Mouse (Mus musculus) liver, adult 2 months (tissue): ENCODE measurements around the gene Prkca. TPM values are rescaled to one million over a fixed set of nuclear protein-coding genes. Genes with fewer than 3 reads are reported as not detected.

Experiments
- DNase-seq: peaks from one replicate; pipeline ENCODE4 v3.0.0-alpha.2; 2011; ENCODE audit warnings: low read depth, low spot score; ENCODE audit errors: extremely low read depth
- H3K27ac ChIP-seq: fragments of 200-500 bp; replicated peaks from 2 replicates; pipeline ENCODE4 v1.5.1; 2012; ENCODE audit warnings: low read depth, mild to moderate bottlenecking, control low read depth, inconsistent platforms, low read length; ENCODE audit not compliant: insufficient read depth
- H3K27me3 ChIP-seq: fragments of 200-500 bp; 2 replicates; pipeline ENCODE4 v1.6.1; 2012; ENCODE audit warnings: mild to moderate bottlenecking, moderate library complexity, low read length, inconsistent platforms; ENCODE audit not compliant: control insufficient read depth, insufficient read depth
- H3K36me3 ChIP-seq: fragments of 200-500 bp; 2 replicates; pipeline ENCODE4 v1.6.1; 2012; ENCODE audit warnings: low read length, inconsistent platforms; ENCODE audit not compliant: control insufficient read depth, insufficient read depth
- H3K4me1 ChIP-seq: fragments of 200-500 bp; 2 replicates; pipeline ENCODE4 v1.6.1; 2011; ENCODE audit warnings: low read length; ENCODE audit not compliant: control insufficient read depth, insufficient read depth
- H3K4me3 ChIP-seq: fragments of 200-500 bp; 2 replicates; pipeline ENCODE4 v1.5.1; 2011; ENCODE audit warnings: low read depth, mild to moderate bottlenecking, control low read depth, low read length, moderate library complexity; ENCODE audit not compliant: insufficient read depth
- H3K79me2 ChIP-seq: fragments of 200-500 bp; 2 replicates; pipeline ENCODE4 v1.6.1; 2012; ENCODE audit warnings: inconsistent platforms, mild to moderate bottlenecking, low read length, moderate library complexity; ENCODE audit not compliant: control insufficient read depth, insufficient read depth
- H3K9ac ChIP-seq: fragments of 200-500 bp; 2 replicates; pipeline ENCODE4 v1.6.1; 2012; ENCODE audit warnings: low read depth, mild to moderate bottlenecking, control low read depth, inconsistent platforms, low read length
- CTCF ChIP-seq: fragments of 200-500 bp; IDR thresholded peaks from 2 replicates; pipeline ENCODE4 v1.5.1; 2011; ENCODE audit warnings: low read depth, low read length, control low read depth
- POLR2A ChIP-seq: fragments of 200-500 bp; IDR thresholded peaks from 2 replicates; pipeline ENCODE4 v1.6.1; 2011; ENCODE audit warnings: low read length, control low read depth; ENCODE audit not compliant: insufficient read depth; ENCODE audit errors: extremely low read depth
- WGBS: fragments of 180-500 bp; shearing (Covaris S2); methylation state at CpG from one replicate; pipeline ENCODE4 v1.1.7; 2018; 5-methylcytosine and 5-hydroxymethylcytosine counted together
- polyA plus RNA-seq: library from polyadenylated mRNA; depleted of rRNA; stranded (reverse); fragments of >200 nt; gene quantifications from 2 replicates; pipeline ENCODE4 v1.2.3, GENCODE M21; 2012
- total RNA-seq: library from RNA; depleted of rRNA; stranded (reverse); fragments of >200 nt; gene quantifications from 2 replicates; pipeline ENCODE4 v1.2.3, GENCODE M21; 2014

Gene Prkca
- total and polyA plus RNA-seq, 2 experiments = 2.8 to 4.3 TPM

DNA sequence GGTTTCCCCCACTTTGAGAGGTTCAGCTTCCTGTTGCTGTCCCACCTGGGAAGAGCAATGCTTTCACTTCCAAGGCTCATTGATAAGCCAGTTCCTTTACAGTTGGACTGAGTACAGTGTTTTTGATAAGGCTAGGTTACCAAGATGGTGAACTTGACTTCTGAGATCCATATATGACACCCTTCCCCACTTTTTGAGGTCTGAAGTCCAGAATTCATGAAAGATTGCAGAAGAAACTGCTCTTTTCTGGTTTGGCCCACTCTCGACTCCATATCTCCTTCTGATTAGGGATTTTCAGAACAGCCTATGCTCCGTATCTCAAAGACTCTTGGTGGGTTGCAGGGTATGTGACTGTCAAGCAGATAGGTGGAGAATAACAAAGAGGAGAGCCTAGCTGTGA is 406.8 kb downstream of the Prkca start:
- WGBS = 92% methylated on average over 2 of the region's 2 CpGs

DNA sequence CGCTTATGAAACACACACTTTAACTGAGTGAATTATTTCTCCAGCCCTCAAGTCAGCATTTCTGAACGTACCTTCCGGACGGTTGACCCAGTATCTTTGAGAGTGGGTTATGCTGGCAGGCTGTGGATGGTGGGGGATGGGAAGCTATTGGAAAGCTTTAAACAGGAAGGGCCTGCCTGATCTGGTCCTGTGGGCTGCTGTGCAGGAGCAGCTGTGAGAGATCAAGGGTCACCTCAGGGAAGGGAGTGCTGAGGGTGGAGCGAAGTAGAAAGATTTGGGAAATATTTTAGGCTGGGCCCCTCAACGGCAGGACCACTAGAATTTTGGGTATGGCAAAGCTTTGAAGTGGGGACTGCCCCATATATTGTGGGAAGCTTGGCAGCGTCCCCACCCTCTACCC is 412.0 kb downstream of the Prkca start:
- no peak overlapping the region for H3K9ac ChIP-seq
- no peaks in the 10 kb centered on the region for H3K27me3 ChIP-seq
- H3K27ac ChIP-seq = no peak overlapping the region
- TF ChIP-seq POLR2A (no peak), CTCF (no peak)
- H3K36me3 ChIP-seq = no peaks in the 10 kb centered on the region
- DNase-seq = no peak
- 47% methylated on average over 7 of the region's 7 CpGs for WGBS
- no peaks in the 10 kb centered on the region for H3K4me1 ChIP-seq
- no peaks in the 10 kb centered on the region for H3K79me2 ChIP-seq
- no peak overlapping the region for H3K4me3 ChIP-seq

More for the DNA sequence above, 406.8 kb downstream of the Prkca start:
- H3K27me3 ChIP-seq = no peaks in the 10 kb centered on the region
- H3K4me3 ChIP-seq = no peak overlapping the region
- H3K4me1 ChIP-seq = no peaks in the 10 kb centered on the region
- no peaks in the 10 kb centered on the region for H3K79me2 ChIP-seq
- TF ChIP-seq CTCF (no peak), POLR2A (no peak)
- DNase-seq = no peak
- H3K36me3 ChIP-seq = peaks cover 10% of the 10 kb centered on the region; the same call in 1 of the 2 replicates
- H3K27ac ChIP-seq = no peak overlapping the region
- no peak overlapping the region for H3K9ac ChIP-seq

DNA sequence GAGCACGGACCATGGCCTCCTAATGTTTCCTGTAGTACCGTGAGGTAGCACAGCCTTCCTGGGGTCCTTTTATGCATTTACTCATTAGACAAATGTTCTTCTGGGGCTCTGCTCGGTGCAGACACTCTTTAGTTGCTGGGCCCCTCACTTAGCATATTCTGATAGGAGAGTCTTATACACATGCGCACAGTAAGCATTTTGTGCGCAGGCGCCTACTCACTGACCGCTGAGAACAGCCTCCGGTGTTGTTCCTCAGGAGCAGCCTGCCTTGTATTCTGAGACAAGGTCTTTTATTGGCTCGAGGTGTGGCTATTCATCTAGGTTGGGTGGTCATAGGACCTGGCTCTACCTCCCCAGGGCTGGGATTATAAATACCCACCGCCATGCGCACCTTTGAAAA is 412.4 kb downstream of the Prkca start:
- H3K79me2 ChIP-seq = no peaks in the 10 kb centered on the region
- no peak overlapping the region for H3K27ac ChIP-seq
- DNase-seq = no peak
- no peaks in the 10 kb centered on the region for H3K4me1 ChIP-seq
- WGBS = 91% methylated on average over 11 of the region's 11 CpGs
- no peaks in the 10 kb centered on the region for H3K36me3 ChIP-seq
- H3K4me3 ChIP-seq = no peak overlapping the region
- no peak for TF ChIP-seq CTCF
- no peak for TF ChIP-seq POLR2A
- no peaks in the 10 kb centered on the region for H3K27me3 ChIP-seq
- no peak overlapping the region for H3K9ac ChIP-seq

- DNase-seq = no peak
- no peaks in the 10 kb centered on the region for H3K4me1 ChIP-seq
These were observed 414.0 kb downstream of the Prkca start for GRCm38 (mm10) chr11:107929712-107930111.

DNA sequence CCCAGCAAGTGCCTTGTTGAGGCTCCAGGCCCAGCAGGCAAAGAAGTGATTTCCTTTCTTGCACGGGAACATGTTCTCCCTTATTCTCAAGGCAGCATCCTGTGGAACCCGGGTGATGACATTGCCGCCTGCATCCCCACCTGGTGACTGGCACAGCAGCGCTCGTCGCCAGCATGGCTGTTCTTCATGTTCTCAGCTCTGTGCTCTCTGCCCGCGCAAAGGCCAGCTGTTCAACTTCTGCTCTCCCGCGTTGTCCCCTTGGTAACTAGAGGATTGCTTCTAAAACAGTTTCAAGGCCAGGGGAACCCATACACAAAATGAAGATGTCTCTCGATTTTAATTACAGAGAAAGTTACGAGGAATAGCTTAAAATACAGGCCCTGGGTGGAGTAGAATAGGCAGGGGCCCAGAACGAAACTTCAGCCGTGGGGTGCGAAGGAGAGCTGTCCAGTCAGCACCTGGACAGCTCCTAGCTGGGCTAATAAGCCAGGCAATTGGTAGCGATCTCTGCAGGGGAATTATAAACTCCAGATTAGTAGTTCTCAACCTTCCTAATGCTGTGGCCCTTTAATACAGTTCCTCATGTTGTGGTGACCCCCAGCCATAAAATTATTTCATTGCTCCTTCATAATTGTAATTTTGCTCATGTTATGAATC is 423.7 kb downstream of the Prkca start:
- H3K79me2 ChIP-seq = no peaks in the 10 kb centered on the region
- H3K27ac ChIP-seq = no peak overlapping the region
- H3K36me3 ChIP-seq = no peaks in the 10 kb centered on the region
- H3K9ac ChIP-seq = no peak overlapping the region
- peaks cover 6% of the 10 kb centered on the region; the same call in 1 of the 2 replicates for H3K27me3 ChIP-seq
- no peaks in the 10 kb centered on the region for H3K4me1 ChIP-seq
- 46% methylated on average over 16 of the region's 16 CpGs for whole genome bisulfite sequencing
- no peak overlapping the region for H3K4me3 ChIP-seq
- TF ChIP-seq CTCF (no peak), POLR2A (no peak)
- no peak for DNase-seq

More at GRCm38 (mm10) chr11:107929712-107930111, 414.0 kb downstream of the Prkca start:
- Histone ChIP-seq H3K36me3 (no peaks in the 10 kb centered on the region), H3K9ac (no peak overlapping the region), H3K4me3 (no peak overlapping the region), H3K79me2 (no peaks in the 10 kb centered on the region), H3K27me3 (no peaks in the 10 kb centered on the region), H3K27ac (no peak overlapping the region)
- no peak for TF ChIP-seq POLR2A
- TF ChIP-seq CTCF = no peak
- WGBS = 60% methylated on average over 3 of the region's 3 CpGs

GRCm38 (mm10) chr11:107917721-107918235 is 425.9 kb downstream of the Prkca start:
- Histone ChIP-seq H3K4me1 (no peaks in the 10 kb centered on the region), H3K27me3 (peaks cover 6% of the 10 kb centered on the region; the same call in 1 of the 2 replicates), H3K4me3 (no peak overlapping the region), H3K9ac (no peak overlapping the region), H3K36me3 (no peaks in the 10 kb centered on the region), H3K27ac (no peak overlapping the region), H3K79me2 (no peaks in the 10 kb centered on the region)
- TF ChIP-seq CTCF (no peak), POLR2A (no peak)
- WGBS = 61% methylated on average over 9 of the region's 9 CpGs
- DNase-seq = no peak
